Mouse (Mus musculus): ENCODE measurements at regions not wholly inside any gene's neighbourhood (a gene's known extent, or its start where the extent isn't known, plus 50 kb on each side); places are given as distances from the start of the nearest gene placed in this dataset.

GRCm38 (mm10) chr9:115473847-115474246, 163.6 kb upstream of the Stt3b start:
- TF ChIP-seq CTCF (IDR thresholded peaks at IDR 0.05; ENCODE audit: control insufficient read depth, insufficient read depth, insufficient replicate concordance, low read depth, low read length) (no peak), POLR2A (IDR thresholded peaks at IDR 0.05; ENCODE audit: control insufficient read depth, low read depth, low read length) (no peak)
